Mouse (Mus musculus): ENCODE measurements at regions not wholly inside any gene's neighbourhood (a gene's known extent, or its start where the extent isn't known, plus 50 kb on each side); places are given as distances from the start of the nearest gene placed in this dataset.

- DNase-seq: no peak
- intact Hi-C loops (cut with DNase I): no loop called here
Measured at GRCm38 (mm10) chr17:68057264-68057663, 53.3 kb upstream of the Arhgap28 start.

- no peak for DNase-seq
- intact Hi-C loops (cut with DNase I): no loop called here
Measured at GRCm38 (mm10) chr17:68060455-68060854, 56.5 kb upstream of the Arhgap28 start.

- intact Hi-C loops (cut with DNase I): no loop called here
- DNase-seq: no peak
Measured at GRCm38 (mm10) chr17:68065751-68066150, 61.8 kb upstream of the Arhgap28 start.

GRCm38 (mm10) chr17:68066204-68066603 is 62.3 kb upstream of the Arhgap28 start:
- intact Hi-C loops (cut with DNase I): no loop called here
- no peak for DNase-seq

- intact Hi-C loops (cut with DNase I): no loop called here
- no peak for DNase-seq
Measured at GRCm38 (mm10) chr17:68069008-68069407, 65.1 kb upstream of the Arhgap28 start.

- intact Hi-C loops (cut with DNase I): no loop called here
- no peak for DNase-seq
Measured at GRCm38 (mm10) chr17:68069484-68069883, 65.6 kb upstream of the Arhgap28 start.

- DNase-seq: no peak
- intact Hi-C loops (cut with DNase I): no loop called here
Measured at GRCm38 (mm10) chr17:68071472-68071871, 67.6 kb upstream of the Arhgap28 start.

- intact Hi-C loops (cut with DNase I): no loop called here
Measured at GRCm38 (mm10) chr17:68075712-68076111, 71.8 kb upstream of the Arhgap28 start.

GRCm38 (mm10) chr17:68078709-68079108 is 74.8 kb upstream of the Arhgap28 start:
- no peak for DNase-seq
- intact Hi-C loops (cut with DNase I): no loop called here

More at GRCm38 (mm10) chr17:68075712-68076111, 71.8 kb upstream of the Arhgap28 start:
- no peak for DNase-seq

- no peak for DNase-seq
- intact Hi-C loops (cut with DNase I): no loop called here
Measured at GRCm38 (mm10) chr17:68084446-68084845, 80.5 kb upstream of the Arhgap28 start.

GRCm38 (mm10) chr17:68087149-68087548 is 83.2 kb upstream of the Arhgap28 start:
- DNase-seq: no peak
- intact Hi-C loops (cut with DNase I): no loop called here

- intact Hi-C loops (cut with DNase I): no loop called here
- no peak for DNase-seq
Measured at GRCm38 (mm10) chr17:68089179-68089578, 85.3 kb upstream of the Arhgap28 start.

- DNase-seq: no peak
- intact Hi-C loops (cut with DNase I): no loop called here
Measured at GRCm38 (mm10) chr17:68089830-68090229, 85.9 kb upstream of the Arhgap28 start.

- intact Hi-C loops (cut with DNase I): no loop called here
- DNase-seq: no peak
Measured at GRCm38 (mm10) chr17:68096982-68097381, 93.1 kb upstream of the Arhgap28 start.

- no peak for DNase-seq
- intact Hi-C loops (cut with DNase I): no loop called here
Measured at GRCm38 (mm10) chr17:68097436-68097835, 93.5 kb upstream of the Arhgap28 start.

GRCm38 (mm10) chr17:68100093-68100492 is 96.2 kb upstream of the Arhgap28 start:
- DNase-seq: no peak
- intact Hi-C loops (cut with DNase I): no loop called here

- DNase-seq: no peak
- intact Hi-C loops (cut with DNase I): no loop called here
Measured at GRCm38 (mm10) chr17:68103346-68103745, 99.4 kb upstream of the Arhgap28 start.

- intact Hi-C loops (cut with DNase I): no loop called here
- no peak for DNase-seq
Measured at GRCm38 (mm10) chr17:68106366-68106765, 102.4 kb upstream of the Arhgap28 start.

- intact Hi-C loops (cut with DNase I): no loop called here
- DNase-seq: no peak
Measured at GRCm38 (mm10) chr17:68107875-68108274, 104.0 kb upstream of the Arhgap28 start.

- no peak for DNase-seq
- intact Hi-C loops (cut with DNase I): no loop called here
Measured at GRCm38 (mm10) chr17:68111834-68112473, 108.0 kb upstream of the Arhgap28 start.

- DNase-seq: no peak
- intact Hi-C loops (cut with DNase I): no loop called here
Measured at GRCm38 (mm10) chr17:68112763-68113330, 108.9 kb upstream of the Arhgap28 start.

- no peak for DNase-seq
- intact Hi-C loops (cut with DNase I): no loop called here
Measured at GRCm38 (mm10) chr17:68115599-68115998, 111.7 kb upstream of the Arhgap28 start.

All from gastrocnemius, postnatal 36 days (tissue).